Mouse (Mus musculus): ENCODE data around the gene Gm45140. TPM values are rescaled to one million over a fixed set of nuclear protein-coding genes. Genes with fewer than 3 reads are reported as not detected.
"Not testable (repeated sequence)": the region's sequence is repeated elsewhere in the genome, so short reads cannot be mapped to it uniquely, and the experiment has no call there.

Gm45140 gene
- polyA plus RNA-seq, 1 experiment from 2014 or later: 3.3 TPM

DNA sequence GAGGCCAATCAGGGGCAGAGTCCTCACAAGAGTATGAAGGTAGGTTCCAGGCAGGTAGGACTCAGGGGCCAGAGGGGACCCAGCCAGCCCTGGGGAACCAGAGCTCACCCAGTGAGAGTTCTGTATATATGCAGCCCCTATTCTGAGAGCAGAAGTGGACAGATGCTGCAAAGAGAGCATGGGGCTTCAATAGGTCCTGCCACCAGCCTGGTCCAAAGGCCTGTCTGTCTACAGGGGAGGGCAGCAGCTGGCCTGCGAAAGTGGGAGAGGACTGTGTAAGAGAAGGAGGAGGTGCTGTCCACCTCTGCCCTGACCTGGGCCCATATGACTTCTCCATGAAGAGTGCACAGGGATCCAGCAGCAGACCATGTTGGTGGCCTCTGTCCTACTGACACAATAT, 58.9 kb downstream of the Gm45140 start:
- Histone ChIP-seq H3K9ac (no peak overlapping the region; the same call in 1 of the 2 replicates), H3K4me2 (no peak overlapping the region), H3K36me3 (ENCODE audit: insufficient read depth) (no peaks in the 10 kb centered on the region), H3K4me3 (ENCODE audit: low read depth, low read length) (no peak overlapping the region), H3K9me3 (ENCODE audit: low read depth, low read length) (no peaks in the 10 kb centered on the region), H3K27me3 (ENCODE audit: insufficient read depth, low read length) (no peaks in the 10 kb centered on the region), H3K4me1 (ENCODE audit: insufficient read depth) (no peaks in the 10 kb centered on the region), H3K27ac (ENCODE audit: low read depth) (no peak overlapping the region)
- DNase-seq: no peak
- no peak for ATAC-seq (ENCODE audit: insufficient read depth)
- 85% methylated on average over 1 of the region's 1 CpGs for WGBS
- no peak for TF ChIP-seq CTCF (IDR thresholded peaks at IDR 0.05; ENCODE audit: low read depth)

DNA sequence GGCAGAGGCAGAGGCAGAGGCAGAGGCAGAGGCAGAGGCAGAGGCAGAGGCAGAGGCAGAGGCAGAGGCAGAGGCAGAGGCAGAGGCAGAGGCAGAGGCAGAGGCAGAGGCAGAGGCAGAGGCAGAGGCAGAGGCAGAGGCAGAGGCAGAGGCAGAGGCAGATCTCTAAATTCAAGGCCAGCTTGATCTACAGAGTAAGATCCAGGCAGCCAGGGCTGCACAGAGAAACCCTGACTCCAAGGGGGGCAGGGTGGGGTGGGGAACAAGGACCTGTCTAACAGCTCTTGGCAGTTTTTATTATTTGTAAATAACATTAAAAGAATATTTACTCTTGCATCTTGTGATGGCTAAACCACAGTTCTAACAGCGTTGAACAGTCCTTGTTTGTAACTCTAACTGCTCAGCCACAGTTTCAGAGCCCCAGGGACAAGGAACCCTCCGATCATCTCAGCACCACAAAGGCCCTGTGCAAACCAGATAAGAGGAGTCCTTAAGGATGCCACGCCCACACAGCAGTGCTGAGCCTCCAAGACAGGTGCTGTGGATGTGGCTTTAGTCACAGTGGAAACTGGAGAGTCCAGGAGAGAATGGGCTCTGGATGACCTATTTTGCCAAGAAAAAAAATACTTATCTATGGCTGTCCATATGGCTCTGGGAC, 59.9 kb downstream of the Gm45140 start:
- DNase-seq: no peak
- ATAC-seq (ENCODE audit: insufficient read depth): no peak
- 55% methylated on average over 3 of the region's 3 CpGs for WGBS
- H3K4me1 ChIP-seq (ENCODE audit: insufficient read depth): no peaks in the 10 kb centered on the region
- no peak overlapping the region; the same call in 1 of the 2 replicates for H3K4me2 ChIP-seq
- H3K36me3 ChIP-seq (ENCODE audit: insufficient read depth): no peaks in the 10 kb centered on the region
- no peak overlapping the region for H3K4me3 ChIP-seq (ENCODE audit: low read depth, low read length)
- TF ChIP-seq CTCF (IDR thresholded peaks at IDR 0.05; ENCODE audit: low read depth): no peak
- H3K27ac ChIP-seq (ENCODE audit: low read depth): no peak overlapping the region
- H3K27me3 ChIP-seq (ENCODE audit: insufficient read depth, low read length): no peaks in the 10 kb centered on the region
- no peak overlapping the region for H3K9ac ChIP-seq
- no peaks in the 10 kb centered on the region for H3K9me3 ChIP-seq (ENCODE audit: low read depth, low read length)

DNA sequence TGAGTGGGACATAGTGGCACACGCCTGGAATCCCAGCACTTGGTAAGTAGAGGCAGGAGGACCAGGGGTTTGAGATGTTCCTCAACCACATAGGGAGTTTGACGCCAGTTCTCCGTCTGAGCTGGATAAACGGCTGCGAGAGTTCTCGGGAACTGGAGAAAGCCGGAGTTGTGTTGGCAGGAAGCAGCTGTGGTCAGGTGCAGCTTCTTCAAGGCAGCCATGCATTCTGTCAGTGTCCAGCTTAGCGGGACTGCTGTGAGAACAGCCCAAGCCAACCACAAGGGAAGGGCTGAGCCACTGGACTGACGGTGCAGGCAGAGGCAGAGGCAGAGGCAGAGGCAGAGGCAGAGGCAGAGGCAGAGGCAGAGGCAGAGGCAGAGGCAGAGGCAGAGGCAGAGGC, 60.7 kb downstream of the Gm45140 start:
- no peak for TF ChIP-seq CTCF (IDR thresholded peaks at IDR 0.05; ENCODE audit: low read depth)
- Histone ChIP-seq H3K4me2 (no peak overlapping the region), H3K4me1 (ENCODE audit: insufficient read depth) (no peaks in the 10 kb centered on the region), H3K9me3 (ENCODE audit: low read depth, low read length) (no peaks in the 10 kb centered on the region), H3K9ac (no peak overlapping the region), H3K36me3 (ENCODE audit: insufficient read depth) (no peaks in the 10 kb centered on the region), H3K27ac (ENCODE audit: low read depth) (no peak overlapping the region), H3K27me3 (ENCODE audit: insufficient read depth, low read length) (no peaks in the 10 kb centered on the region), H3K4me3 (ENCODE audit: low read depth, low read length) (no peak overlapping the region)
- no peak for DNase-seq
- WGBS: 75% methylated on average over 9 of the region's 9 CpGs
- no peak for ATAC-seq (ENCODE audit: insufficient read depth)

DNA sequence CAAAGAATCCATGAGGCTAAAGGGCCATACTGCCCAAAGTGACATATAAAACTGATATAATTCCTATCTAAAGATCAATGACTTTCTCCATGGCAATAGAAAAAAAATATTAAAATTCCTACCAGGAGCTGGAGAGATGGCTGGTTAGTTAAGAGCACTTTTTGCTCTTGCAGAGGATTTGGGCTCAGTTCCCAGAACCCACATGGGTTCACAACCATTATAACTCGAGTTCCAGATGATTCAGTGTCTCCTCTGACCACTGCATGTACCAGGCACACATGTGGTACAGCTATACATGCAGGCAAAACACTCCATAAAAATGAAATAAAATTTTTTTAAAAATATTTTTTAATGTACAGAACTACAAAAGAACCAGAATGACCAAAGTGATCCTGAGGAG, 61.1 kb downstream of the Gm45140 start:
- WGBS: 34% methylated on average over 1 of the region's 1 CpGs
- Histone ChIP-seq H3K4me1 (ENCODE audit: insufficient read depth) (no peaks in the 10 kb centered on the region), H3K9ac (no peak overlapping the region), H3K4me2 (no peak overlapping the region), H3K36me3 (ENCODE audit: insufficient read depth) (no peaks in the 10 kb centered on the region), H3K9me3 (ENCODE audit: low read depth, low read length) (no peaks in the 10 kb centered on the region), H3K27me3 (ENCODE audit: insufficient read depth, low read length) (no peaks in the 10 kb centered on the region), H3K27ac (ENCODE audit: low read depth) (no peak overlapping the region), H3K4me3 (ENCODE audit: low read depth, low read length) (no peak overlapping the region)
- no peak for TF ChIP-seq CTCF (IDR thresholded peaks at IDR 0.05; ENCODE audit: low read depth)
- DNase-seq (no peak), ATAC-seq (ENCODE audit: insufficient read depth) (no peak)

DNA sequence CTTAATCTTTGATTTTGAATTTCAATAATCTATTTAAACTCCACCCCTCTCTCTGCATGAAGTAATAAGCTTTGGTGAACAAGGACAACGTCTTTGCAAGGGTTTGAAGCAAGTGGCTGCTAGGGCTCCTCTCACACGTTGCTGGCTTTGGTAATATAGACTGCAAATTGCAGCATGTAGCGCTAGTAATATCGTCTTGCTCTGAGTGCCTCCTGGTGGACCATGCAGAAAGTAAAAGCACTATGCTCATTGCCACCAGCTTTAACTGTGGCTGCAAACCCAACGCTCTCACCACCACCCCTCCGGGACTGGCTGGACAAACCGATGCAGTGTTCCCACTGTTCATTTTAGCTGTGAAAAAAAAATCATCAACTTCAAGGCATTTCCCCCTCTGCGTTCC, 65.0 kb downstream of the Gm45140 start:
- Histone ChIP-seq H3K4me3 (ENCODE audit: low read depth, low read length) (no peak overlapping the region), H3K9ac (no peak overlapping the region), H3K4me2 (no peak overlapping the region), H3K9me3 (ENCODE audit: low read depth, low read length) (no peaks in the 10 kb centered on the region), H3K36me3 (ENCODE audit: insufficient read depth) (no peaks in the 10 kb centered on the region), H3K27ac (ENCODE audit: low read depth) (no peak overlapping the region), H3K27me3 (ENCODE audit: insufficient read depth, low read length) (no peaks in the 10 kb centered on the region), H3K4me1 (ENCODE audit: insufficient read depth) (no peaks in the 10 kb centered on the region)
- DNase-seq (peak; percentile 71), ATAC-seq (ENCODE audit: insufficient read depth) (no peak; the same call in 1 of the 2 replicates)
- TF ChIP-seq CTCF (IDR thresholded peaks at IDR 0.05; ENCODE audit: low read depth): peak; percentile 63
- 52% methylated on average over 8 of the region's 8 CpGs for WGBS

DNA sequence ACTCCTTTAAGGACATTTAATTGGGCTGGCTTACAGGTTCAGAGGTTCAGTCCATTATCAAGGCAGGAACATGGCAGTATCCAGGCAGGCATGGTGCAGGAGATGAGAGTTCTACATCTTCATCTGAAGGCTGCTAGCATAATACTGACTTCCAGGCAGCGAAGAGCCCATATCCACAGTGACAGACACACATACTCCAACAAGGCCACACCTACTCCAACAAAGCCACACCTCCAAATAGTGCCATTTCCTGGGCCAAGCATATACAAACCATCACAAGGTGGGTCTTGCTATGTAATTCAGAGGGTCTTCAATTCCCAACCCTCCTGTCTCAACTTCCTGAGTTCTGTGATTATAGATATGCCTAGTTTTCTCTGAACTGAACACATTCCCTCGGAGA, 71.3 kb downstream of the Gm45140 start:
- 89% methylated on average over 2 of the region's 2 CpGs for WGBS
- H3K27me3 ChIP-seq (ENCODE audit: insufficient read depth, low read length); DNase-seq: not testable (repeated sequence)

DNA sequence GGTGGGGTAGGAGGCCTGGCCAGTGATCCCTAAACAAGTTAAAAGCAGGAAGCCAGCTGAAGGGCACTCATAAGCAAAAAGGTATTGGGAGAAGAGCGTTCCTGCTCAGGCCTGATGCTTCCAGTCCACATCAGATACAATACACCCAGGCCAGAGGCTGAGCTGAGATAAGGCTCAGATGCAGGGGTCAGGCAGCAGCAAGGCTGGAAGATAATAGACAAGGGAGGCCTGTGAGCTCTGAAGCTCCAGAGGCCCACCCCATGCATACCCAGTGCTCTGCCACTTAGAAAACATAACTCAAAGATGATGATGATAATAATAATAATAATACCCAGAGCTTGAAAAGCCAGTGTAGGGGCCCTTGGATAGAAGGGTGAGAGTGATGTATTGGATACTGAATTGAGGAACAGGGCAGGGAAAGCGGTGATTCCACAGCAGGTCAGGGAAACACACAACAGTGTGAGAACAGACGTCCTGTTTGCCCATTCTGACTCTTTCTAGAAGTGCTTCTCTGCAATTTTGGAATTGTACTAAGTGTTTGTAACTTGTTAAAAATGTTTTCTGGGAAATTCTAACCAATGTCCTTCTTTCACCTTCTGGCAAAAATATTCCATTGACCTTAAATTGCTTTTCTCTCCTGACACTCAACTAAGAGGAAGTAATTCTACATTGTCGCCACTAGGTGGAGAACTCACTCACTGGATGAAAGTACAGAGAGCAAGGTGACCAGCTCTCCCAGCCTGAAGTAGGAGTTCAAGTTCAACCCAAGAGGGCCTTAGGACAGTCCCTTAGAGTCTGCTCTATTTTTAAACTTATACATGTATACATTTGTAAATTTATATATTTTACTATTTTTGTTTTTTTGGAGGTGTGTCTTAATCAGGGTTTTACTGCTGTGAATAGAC, 72.0 kb downstream of the Gm45140 start:
- DNase-seq (peak; percentile 68), ATAC-seq (ENCODE audit: insufficient read depth) (no peak; the same call in 1 of the 2 replicates)
- no peaks in the 10 kb centered on the region for H3K27me3 ChIP-seq (ENCODE audit: insufficient read depth, low read length)
- H3K4me1 ChIP-seq (ENCODE audit: insufficient read depth): no peaks in the 10 kb centered on the region
- no peak overlapping the region for H3K4me3 ChIP-seq (ENCODE audit: low read depth, low read length)
- H3K36me3 ChIP-seq (ENCODE audit: insufficient read depth): no peaks in the 10 kb centered on the region
- H3K9me3 ChIP-seq (ENCODE audit: low read depth, low read length): no peaks in the 10 kb centered on the region
- H3K27ac ChIP-seq (ENCODE audit: low read depth): no peak overlapping the region
- WGBS: 62% methylated on average over 4 of the region's 4 CpGs
- peak; percentile 71 for TF ChIP-seq CTCF (IDR thresholded peaks at IDR 0.05; ENCODE audit: low read depth)
- no peak overlapping the region for H3K4me2 ChIP-seq
- H3K9ac ChIP-seq: no peak overlapping the region

More for the DNA sequence above, 71.3 kb downstream of the Gm45140 start:
- H3K4me2 ChIP-seq; H3K36me3 ChIP-seq (ENCODE audit: insufficient read depth); H3K9me3 ChIP-seq (ENCODE audit: low read depth, low read length); H3K27ac ChIP-seq (ENCODE audit: low read depth); H3K4me3 ChIP-seq (ENCODE audit: low read depth, low read length); H3K9ac ChIP-seq; ATAC-seq (ENCODE audit: insufficient read depth); H3K4me1 ChIP-seq (ENCODE audit: insufficient read depth): not testable (repeated sequence)

Measured in lung, embryonic 14.5 days (tissue).